Mouse (Mus musculus) olfactory bulb, adult 2 months (tissue): Measurements from ENCODE around the gene N4bp1.

Experiments
- CTCF ChIP-seq: fragments of 200-500 bp; IDR thresholded peaks from 2 replicates; pipeline ENCODE4 v1.5.1; 2012; ENCODE audit warnings: low read depth, mild to moderate bottlenecking, low read length, moderate library complexity; ENCODE audit not compliant: insufficient read depth
- POLR2A ChIP-seq: fragments of 200-500 bp; IDR thresholded peaks from 2 replicates; pipeline ENCODE4 v1.6.1; 2012; ENCODE audit warnings: mild to moderate bottlenecking, low read depth, low read length, moderate library complexity; ENCODE audit not compliant: insufficient read depth

DNA sequence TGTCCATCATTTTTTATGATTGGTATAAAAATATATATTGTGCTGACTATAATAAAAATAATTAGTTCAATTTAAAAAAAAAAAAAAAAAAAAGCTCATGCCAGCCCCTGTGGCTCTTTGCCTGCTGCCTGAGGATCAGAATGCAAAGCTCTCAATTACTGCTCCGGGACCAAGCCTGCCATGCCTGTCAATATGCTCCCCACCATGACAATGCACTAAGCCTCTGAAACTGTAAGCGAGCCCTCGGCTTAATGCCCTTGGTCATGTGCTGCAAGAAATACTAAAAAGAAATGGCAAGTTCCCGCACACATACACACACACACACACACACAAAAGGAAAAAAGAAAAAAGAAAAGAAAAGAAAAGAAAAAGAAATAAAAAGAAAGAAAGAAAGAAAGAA, 60.3 kb downstream of the N4bp1 start:
- TF ChIP-seq POLR2A (no peak), CTCF (no peak)
